Mouse (Mus musculus) forebrain, embryonic 10.5 days (tissue): ENCODE results near the gene Pcgf2. TPM values are rescaled to one million over a fixed set of nuclear protein-coding genes. Genes with fewer than 3 reads are reported as not detected.

Experiments
- DNase-seq: peaks from one replicate; pipeline ENCODE4 v3.0.0-alpha.2; 2017; ENCODE audit warnings: low spot score; ENCODE audit errors: extremely low spot score
- H3K27ac ChIP-seq: fragments of 300-500 bp; sonication (generic); 2 replicates; pipeline ENCODE4 v1.5.1; 2016; ENCODE audit warnings: mild to moderate bottlenecking
- H3K27me3 ChIP-seq: fragments of 300-500 bp; sonication (generic); 2 replicates; pipeline ENCODE4 v1.6.1; 2016; ENCODE audit warnings: mild to moderate bottlenecking; ENCODE audit not compliant: poor library complexity, severe bottlenecking
- H3K36me3 ChIP-seq: fragments of 300-500 bp; sonication (generic); replicated peaks from 2 replicates; pipeline ENCODE4 v1.6.1; 2016; ENCODE audit warnings: mild to moderate bottlenecking, moderate library complexity
- H3K4me1 ChIP-seq: fragments of 300-500 bp; sonication (generic); 2 replicates; pipeline ENCODE4 v1.6.1; 2016
- H3K4me3 ChIP-seq: fragments of 300-500 bp; sonication (generic); 2 replicates; pipeline ENCODE4 v1.5.1; 2016; ENCODE audit warnings: mild to moderate bottlenecking, moderate library complexity
- H3K9me3 ChIP-seq: fragments of 300-500 bp; sonication (generic); 2 replicates; pipeline ENCODE4 v1.6.1; 2016; ENCODE audit warnings: mild to moderate bottlenecking, moderate library complexity
- WGBS: fragments of 180-500 bp; shearing (Covaris S2); methylation state at CpG from one replicate; pipeline ENCODE4 v1.1.7; 2016; 5-methylcytosine and 5-hydroxymethylcytosine counted together
- polyA plus RNA-seq: library from polyadenylated mRNA; unstranded; fragments of >200 nt; fragmentation: Nextera tagmentation; extraction: Ambion mirVana; gene quantifications from 2 replicates; pipeline ENCODE4 v1.2.1, GENCODE M21; 2016

Pcgf2 gene
- polyA plus RNA-seq, 1 experiment from 2014 or later, result 18.4 TPM

- H3K27ac ChIP-seq, result 0 out of 2 replicates have a peak overlapping the region, but pooled peaks have one; percentile 77
These were observed 15.5 kb downstream of the Pcgf2 start for GRCm38 (mm10) chr11:97684766-97685165.

GRCm38 (mm10) chr11:97684063-97684680 is 16.1 kb downstream of the Pcgf2 start:
- H3K4me1 ChIP-seq, result peaks cover 47% of the 10 kb centered on the region
- 0 out of 2 replicates have a peak, but pooled peaks cover 3% of the 10 kb centered on the region for H3K27me3 ChIP-seq
- no peak overlapping the region for H3K4me3 ChIP-seq
- H3K9me3 ChIP-seq, result no peaks in the 10 kb centered on the region
- WGBS, result 89% methylated on average over 6 of the region's 6 CpGs
- no peak overlapping the region for H3K27ac ChIP-seq
- no peak for DNase-seq
- peaks cover 72% of the 10 kb centered on the region for H3K36me3 ChIP-seq

More at GRCm38 (mm10) chr11:97684766-97685165, 15.5 kb downstream of the Pcgf2 start:
- peak overlapping the region; percentile 56; the same call in 1 of the 2 replicates for H3K4me3 ChIP-seq
- H3K36me3 ChIP-seq, result peaks cover 71% of the 10 kb centered on the region
- no peaks in the 10 kb centered on the region for H3K9me3 ChIP-seq
- H3K4me1 ChIP-seq, result peaks cover 47% of the 10 kb centered on the region
- DNase-seq, result no peak
- WGBS, result 44% methylated on average over 7 of the region's 7 CpGs
- 0 out of 2 replicates have a peak, but pooled peaks cover 3% of the 10 kb centered on the region for H3K27me3 ChIP-seq

- 88% methylated on average over 6 of the region's 6 CpGs for WGBS
- Histone ChIP-seq H3K4me1 (peaks cover 56% of the 10 kb centered on the region), H3K36me3 (peaks cover 72% of the 10 kb centered on the region), H3K27ac (no peak overlapping the region; the same call in 1 of the 2 replicates), H3K4me3 (no peak overlapping the region), H3K9me3 (no peaks in the 10 kb centered on the region), H3K27me3 (peaks cover 8% of the 10 kb centered on the region; the same call in 1 of the 2 replicates)
- DNase-seq, result no peak
These were observed 17.7 kb downstream of the Pcgf2 start for GRCm38 (mm10) chr11:97682504-97683055.

GRCm38 (mm10) chr11:97680430-97680829 is 19.9 kb downstream of the Pcgf2 start:
- no peak for DNase-seq
- peaks cover 85% of the 10 kb centered on the region for H3K36me3 ChIP-seq

GRCm38 (mm10) chr11:97678301-97678700 is 22.0 kb downstream of the Pcgf2 start:
- DNase-seq, result no peak
- 72% methylated on average over 15 of the region's 15 CpGs for WGBS
- Histone ChIP-seq H3K27ac (peak overlapping the region; percentile 76), H3K9me3 (no peaks in the 10 kb centered on the region), H3K36me3 (peaks cover 97% of the 10 kb centered on the region), H3K27me3 (peaks cover 14% of the 10 kb centered on the region; the same call in 1 of the 2 replicates), H3K4me1 (peaks cover 44% of the 10 kb centered on the region), H3K4me3 (peak overlapping the region; percentile 19; the same call in 1 of the 2 replicates)

More at GRCm38 (mm10) chr11:97680430-97680829, 19.9 kb downstream of the Pcgf2 start:
- WGBS, result 91% methylated on average over 12 of the region's 12 CpGs
- H3K9me3 ChIP-seq, result no peaks in the 10 kb centered on the region
- H3K4me3 ChIP-seq, result 0 out of 2 replicates have a peak overlapping the region, but pooled peaks have one; percentile 8
- peaks cover 55% of the 10 kb centered on the region for H3K4me1 ChIP-seq
- no peak overlapping the region for H3K27ac ChIP-seq
- peaks cover 14% of the 10 kb centered on the region; the same call in 1 of the 2 replicates for H3K27me3 ChIP-seq

- peaks cover 14% of the 10 kb centered on the region; the same call in 1 of the 2 replicates for H3K27me3 ChIP-seq
- DNase-seq, result no peak
- H3K36me3 ChIP-seq, result peaks cover 98% of the 10 kb centered on the region
- peak overlapping the region; percentile 76 for H3K27ac ChIP-seq
- 27% methylated on average over 8 of the region's 8 CpGs for WGBS
- H3K4me1 ChIP-seq, result peaks cover 44% of the 10 kb centered on the region
- no peaks in the 10 kb centered on the region for H3K9me3 ChIP-seq
- H3K4me3 ChIP-seq, result peak overlapping the region; percentile 19; the same call in 1 of the 2 replicates
These were observed 22.5 kb downstream of the Pcgf2 start for GRCm38 (mm10) chr11:97677842-97678241.

GRCm38 (mm10) chr11:97677381-97677780 is 22.9 kb downstream of the Pcgf2 start:
- H3K4me3 ChIP-seq, result peak overlapping the region; percentile 19; the same call in 1 of the 2 replicates

GRCm38 (mm10) chr11:97676050-97676754 is 24.1 kb downstream of the Pcgf2 start:
- Histone ChIP-seq H3K36me3 (peaks cover 99% of the 10 kb centered on the region), H3K27me3 (peaks cover 14% of the 10 kb centered on the region; the same call in 1 of the 2 replicates), H3K27ac (peak overlapping the region; percentile 76), H3K4me1 (peaks cover 36% of the 10 kb centered on the region), H3K9me3 (no peaks in the 10 kb centered on the region), H3K4me3 (no peak overlapping the region)
- 81% methylated on average over 15 of the region's 15 CpGs for WGBS
- DNase-seq, result no peak

More at GRCm38 (mm10) chr11:97677381-97677780, 22.9 kb downstream of the Pcgf2 start:
- DNase-seq, result peak; percentile 29
- H3K9me3 ChIP-seq, result no peaks in the 10 kb centered on the region
- peaks cover 14% of the 10 kb centered on the region; the same call in 1 of the 2 replicates for H3K27me3 ChIP-seq
- WGBS, result 43% methylated on average over 15 of the region's 15 CpGs
- peaks cover 99% of the 10 kb centered on the region for H3K36me3 ChIP-seq
- H3K4me1 ChIP-seq, result peaks cover 43% of the 10 kb centered on the region
- peak overlapping the region; percentile 76 for H3K27ac ChIP-seq

GRCm38 (mm10) chr11:97673148-97673547 is 27.1 kb downstream of the Pcgf2 start:
- H3K9me3 ChIP-seq, result no peaks in the 10 kb centered on the region
- no peak for DNase-seq
- H3K4me3 ChIP-seq, result no peak overlapping the region
- H3K27me3 ChIP-seq, result peaks cover 12% of the 10 kb centered on the region; the same call in 1 of the 2 replicates
- 84% methylated on average over 11 of the region's 11 CpGs for WGBS
- H3K4me1 ChIP-seq, result peaks cover 55% of the 10 kb centered on the region
- peaks cover 100% of the 10 kb centered on the region for H3K36me3 ChIP-seq
- no peak overlapping the region for H3K27ac ChIP-seq

- WGBS, result 41% methylated on average over 2 of the region's 2 CpGs
- Histone ChIP-seq H3K4me3 (no peak overlapping the region), H3K9me3 (no peaks in the 10 kb centered on the region), H3K27ac (no peak overlapping the region), H3K36me3 (peaks cover 100% of the 10 kb centered on the region), H3K27me3 (peaks cover 1% of the 10 kb centered on the region; the same call in 1 of the 2 replicates), H3K4me1 (peaks cover 38% of the 10 kb centered on the region)
- no peak for DNase-seq
These were observed 29.1 kb downstream of the Pcgf2 start for GRCm38 (mm10) chr11:97671177-97671527.

- H3K9me3 ChIP-seq, result peaks cover 2% of the 10 kb centered on the region; the same call in 1 of the 2 replicates
- DNase-seq, result no peak
- H3K4me1 ChIP-seq, result peaks cover 35% of the 10 kb centered on the region
- H3K36me3 ChIP-seq, result peaks cover 100% of the 10 kb centered on the region
- H3K27me3 ChIP-seq, result no peaks in the 10 kb centered on the region
- H3K4me3 ChIP-seq, result 0 out of 2 replicates have a peak overlapping the region, but pooled peaks have one; percentile 10
- 57% methylated on average over 13 of the region's 13 CpGs for WGBS
- H3K27ac ChIP-seq, result peak overlapping the region; percentile 48; the same call in 1 of the 2 replicates
These were observed 29.8 kb downstream of the Pcgf2 start for GRCm38 (mm10) chr11:97670234-97671176.
